Mouse (Mus musculus) forebrain, embryonic 16.5 days (tissue): ENCODE measurements around the gene Gm17783. TPM values are rescaled to one million over a fixed set of nuclear protein-coding genes. Genes with fewer than 3 reads are reported as not detected.
"Not testable (repeated sequence)": the region's sequence is repeated elsewhere in the genome, so short reads cannot be mapped to it uniquely, and the experiment has no call there.

ENCODE experiments used
- ATAC-seq: fragments of 200-750 bp; cut with Nextera tagmentation; 2 replicates; pipeline ENCODE4 v1.8.0; 2017; ENCODE audit warnings: mild to moderate bottlenecking, moderate library complexity
- H3K27ac ChIP-seq: fragments of 300-500 bp; sonication (generic); 2 replicates; pipeline ENCODE4 v1.5.1; 2014; ENCODE audit warnings: low read length, control low read depth
- H3K27me3 ChIP-seq: fragments of 300-500 bp; sonication (generic); replicated peaks from 2 replicates; pipeline ENCODE4 v1.6.1; 2014; ENCODE audit warnings: low read length; ENCODE audit not compliant: control insufficient read depth, insufficient read depth
- H3K36me3 ChIP-seq: fragments of 300-500 bp; sonication (generic); 2 replicates; pipeline ENCODE4 v1.6.1; 2014; ENCODE audit not compliant: control insufficient read depth, insufficient read depth
- H3K4me1 ChIP-seq: fragments of 300-500 bp; sonication (generic); replicated peaks from 2 replicates; pipeline ENCODE4 v1.6.1; 2014; ENCODE audit warnings: low read length; ENCODE audit not compliant: control insufficient read depth, insufficient read depth
- H3K4me2 ChIP-seq: fragments of 300-500 bp; sonication (generic); 2 replicates; pipeline ENCODE4 v1.6.1; 2014; ENCODE audit warnings: mild to moderate bottlenecking, low read length, control low read depth
- H3K4me3 ChIP-seq: fragments of 300-500 bp; sonication (generic); replicated peaks from 2 replicates; pipeline ENCODE4 v1.5.1; 2014; ENCODE audit warnings: mild to moderate bottlenecking, low read length, control low read depth
- H3K9ac ChIP-seq: fragments of 300-500 bp; sonication (generic); replicated peaks from 2 replicates; pipeline ENCODE4 v1.6.1; 2014; ENCODE audit warnings: low read depth, low read length, control low read depth
- H3K9me3 ChIP-seq: fragments of 300-500 bp; sonication (generic); 2 replicates; pipeline ENCODE4 v1.6.1; 2016; ENCODE audit warnings: low read length; ENCODE audit not compliant: control insufficient read depth
- WGBS: fragments of 180-500 bp; shearing (Covaris S2); extraction: QIAGEN DNeasy Blood & Tissue Kit; methylation state at CpG from one replicate; pipeline ENCODE4 v1.1.7; 2014; 5-methylcytosine and 5-hydroxymethylcytosine counted together
- polyA plus RNA-seq: library from polyadenylated mRNA; unstranded; fragments of >200 nt; fragmentation: Nextera tagmentation; extraction: Ambion mirVana; gene quantifications from 2 replicates; pipeline ENCODE4 v1.2.1, GENCODE M21; 2015

Gene Gm17783
- polyA plus RNA-seq, result not detected in 2 replicates

- no peak for ATAC-seq
- 81% methylated on average over 4 of the region's 4 CpGs for WGBS
- H3K27me3 ChIP-seq, result no peaks in the 10 kb centered on the region
Measured at GRCm38 (mm10) chr16:45531950-45532349, at the start of gene Gm17783. TSS of gene Gm17783 (minus strand) at chr16:45532050.

GRCm38 (mm10) chr16:45579883-45580282 lies 48.0 kb upstream of the Gm17783 start:
- no peaks in the 10 kb centered on the region for H3K27me3 ChIP-seq
- H3K4me3 ChIP-seq, result no peak overlapping the region
- no peak overlapping the region for H3K9ac ChIP-seq
- no peak overlapping the region for H3K4me2 ChIP-seq
- no peak overlapping the region for H3K27ac ChIP-seq
- H3K4me1 ChIP-seq, result no peaks in the 10 kb centered on the region
- H3K36me3 ChIP-seq, result no peaks in the 10 kb centered on the region
- H3K9me3 ChIP-seq, result no peaks in the 10 kb centered on the region
- ATAC-seq, result no peak
- WGBS, result 65% methylated on average over 12 of the region's 12 CpGs

More at GRCm38 (mm10) chr16:45531950-45532349, at the start of gene Gm17783:
- Histone ChIP-seq H3K36me3 (no peaks in the 10 kb centered on the region), H3K9ac (no peak within 1 kb of the TSS), H3K4me3 (no peak within 1 kb of the TSS), H3K4me1 (no peaks in the 10 kb centered on the region), H3K27ac (no peak within 1 kb of the TSS), H3K4me2 (no peak within 1 kb of the TSS), H3K9me3 (no peaks in the 10 kb centered on the region)

GRCm38 (mm10) chr16:45572307-45572706 lies 40.5 kb upstream of the Gm17783 start:
- WGBS, result 88% methylated on average over 3 of the region's 3 CpGs

GRCm38 (mm10) chr16:45561747-45562146 lies 29.9 kb upstream of the Gm17783 start:
- Histone ChIP-seq H3K36me3 (no peaks in the 10 kb centered on the region), H3K4me3 (no peak overlapping the region), H3K4me2 (no peak overlapping the region), H3K4me1 (no peaks in the 10 kb centered on the region), H3K9me3 (no peaks in the 10 kb centered on the region), H3K27ac (no peak overlapping the region), H3K27me3 (no peaks in the 10 kb centered on the region), H3K9ac (no peak overlapping the region)
- WGBS, result 67% methylated on average over 3 of the region's 3 CpGs
- no peak for ATAC-seq

More at GRCm38 (mm10) chr16:45572307-45572706, 40.5 kb upstream of the Gm17783 start:
- Histone ChIP-seq H3K27ac (no peak overlapping the region), H3K36me3 (no peaks in the 10 kb centered on the region), H3K9me3 (no peaks in the 10 kb centered on the region), H3K27me3 (no peaks in the 10 kb centered on the region), H3K4me3 (no peak overlapping the region), H3K4me1 (no peaks in the 10 kb centered on the region), H3K9ac (no peak overlapping the region), H3K4me2 (no peak overlapping the region)
- no peak for ATAC-seq

GRCm38 (mm10) chr16:45551579-45551978 lies 19.7 kb upstream of the Gm17783 start:
- Histone ChIP-seq H3K27me3 (no peaks in the 10 kb centered on the region), H3K27ac (no peak overlapping the region), H3K36me3 (no peaks in the 10 kb centered on the region), H3K4me1 (no peaks in the 10 kb centered on the region), H3K4me2 (no peak overlapping the region), H3K9me3 (no peaks in the 10 kb centered on the region), H3K4me3 (no peak overlapping the region), H3K9ac (no peak overlapping the region)
- no peak for ATAC-seq
- whole genome bisulfite sequencing, result 81% methylated on average over 2 of the region's 2 CpGs

- Histone ChIP-seq H3K36me3 (no peaks in the 10 kb centered on the region), H3K9me3 (no peaks in the 10 kb centered on the region), H3K4me2 (no peak overlapping the region), H3K4me3 (no peak overlapping the region), H3K27me3 (no peaks in the 10 kb centered on the region), H3K9ac (no peak overlapping the region), H3K4me1 (no peaks in the 10 kb centered on the region), H3K27ac (no peak overlapping the region)
- no peak for ATAC-seq
Measured at GRCm38 (mm10) chr16:45547982-45548381, 16.1 kb upstream of the Gm17783 start.

- no peak for ATAC-seq
- Histone ChIP-seq H3K9me3 (no peaks in the 10 kb centered on the region), H3K27me3 (no peaks in the 10 kb centered on the region), H3K36me3 (no peaks in the 10 kb centered on the region), H3K4me1 (no peaks in the 10 kb centered on the region), H3K27ac (no peak overlapping the region), H3K9ac (no peak overlapping the region), H3K4me2 (no peak overlapping the region), H3K4me3 (no peak overlapping the region)
- 81% methylated on average over 3 of the region's 3 CpGs for WGBS
Measured at GRCm38 (mm10) chr16:45544341-45544740, 12.5 kb upstream of the Gm17783 start.

GRCm38 (mm10) chr16:45542108-45542507 lies 10.3 kb upstream of the Gm17783 start:
- no peaks in the 10 kb centered on the region for H3K9me3 ChIP-seq
- ATAC-seq, result no peak
- H3K4me3 ChIP-seq, result no peak overlapping the region
- no peaks in the 10 kb centered on the region for H3K4me1 ChIP-seq
- no peaks in the 10 kb centered on the region for H3K36me3 ChIP-seq
- no peaks in the 10 kb centered on the region for H3K27me3 ChIP-seq
- no peak overlapping the region for H3K9ac ChIP-seq
- no peak overlapping the region for H3K4me2 ChIP-seq
- no peak overlapping the region for H3K27ac ChIP-seq

GRCm38 (mm10) chr16:45538342-45538741 lies 6.5 kb upstream of the Gm17783 start:
- H3K4me1 ChIP-seq, H3K9ac ChIP-seq, H3K36me3 ChIP-seq, H3K27me3 ChIP-seq, H3K9me3 ChIP-seq, H3K4me2 ChIP-seq, ATAC-seq, H3K4me3 ChIP-seq, H3K27ac ChIP-seq: not testable (repeated sequence)
- WGBS, result 84% methylated on average over 1 of the region's 1 CpGs

- Histone ChIP-seq H3K4me2 (no peak within 1 kb of the TSS), H3K27me3 (no peaks in the 10 kb centered on the region), H3K9ac (no peak within 1 kb of the TSS), H3K27ac (no peak within 1 kb of the TSS), H3K9me3 (no peaks in the 10 kb centered on the region), H3K36me3 (no peaks in the 10 kb centered on the region), H3K4me3 (no peak within 1 kb of the TSS), H3K4me1 (no peaks in the 10 kb centered on the region)
- ATAC-seq, result no peak
- WGBS, result 98% methylated on average over 5 of the region's 5 CpGs
Measured at GRCm38 (mm10) chr16:45535009-45535408, 3.2 kb upstream of the Gm17783 start, which contains the start of gene Slc9c1. TSS of gene Slc9c1 (plus strand) at chr16:45535309.
